Mouse (Mus musculus): ENCODE data around the gene Eea1. TPM values are rescaled to one million over a fixed set of nuclear protein-coding genes. Genes with fewer than 3 reads are reported as not detected.

The Eea1 gene
- polyA plus RNA-seq (2017; shearing (Covaris generic)), result 37.0 TPM

GRCm38 (mm10) chr10:95940046-95940900 lies at the start of gene Eea1:
Gene Eea1 (plus strand): TSS chr10:95940650.

Other genes starting within 250 kb of the Eea1 start
- not detected for gene Gm33543, start 97.7 kb upstream of the Eea1 start, polyA plus RNA-seq (2017; shearing (Covaris generic))
- gene Gm5426, start 196.0 kb downstream of the Eea1 start, polyA plus RNA-seq (2017; shearing (Covaris generic)), result not detected

Measured in inflammation-experienced regulatory T-cells, adult 16 weeks (primary cell).